Mouse (Mus musculus): ENCODE measurements around the gene Cdh1. TPM values are rescaled to one million over a fixed set of nuclear protein-coding genes. Genes with fewer than 3 reads are reported as not detected.
"Not testable (repeated sequence)": the region's sequence is repeated elsewhere in the genome, so short reads cannot be mapped to it uniquely, and the experiment has no call there.

The Cdh1 gene
- polyA plus RNA-seq (2015; fragmentation: Nextera tagmentation; extraction: Ambion mirVana): 3.9 and 6.5 TPM in 2 replicates

DNA sequence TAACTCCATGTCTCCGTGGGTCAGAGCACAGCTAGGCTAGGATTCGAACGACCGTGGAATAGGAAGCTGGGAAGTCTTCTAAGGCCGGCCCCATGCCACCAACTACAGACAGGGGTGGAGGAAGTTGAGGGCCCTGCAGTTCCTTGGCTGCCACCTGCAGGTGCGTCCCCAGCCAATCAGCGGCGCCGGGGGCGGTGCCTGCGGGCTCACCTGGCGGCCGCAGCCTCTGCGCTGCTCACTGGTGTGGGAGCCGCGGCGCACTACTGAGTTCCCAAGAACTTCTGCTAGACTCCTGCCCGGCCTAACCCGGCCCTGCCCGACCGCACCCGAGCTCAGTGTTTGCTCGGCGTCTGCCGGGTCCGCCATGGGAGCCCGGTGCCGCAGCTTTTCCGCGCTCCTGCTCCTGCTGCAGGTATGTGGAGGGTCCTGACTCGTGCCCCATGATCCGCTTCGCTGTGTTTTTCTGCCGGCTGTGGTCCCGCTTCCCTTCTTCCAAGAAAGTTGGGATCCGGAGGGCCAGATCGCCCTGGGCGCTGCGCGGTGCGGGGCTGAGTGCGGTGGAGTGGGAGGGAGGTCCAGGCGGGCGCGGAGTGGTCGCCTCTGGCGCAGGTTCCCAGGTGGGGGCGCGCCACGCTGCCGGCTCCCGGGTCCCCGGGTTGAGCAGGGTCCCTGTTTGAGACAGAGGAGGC lies at the start of gene Cdh1:
TSS of gene Cdh1 (plus strand) at position 221 of the 689 bp plus-strand sequence.
- under 1% methylated on average over 50 of the region's 53 CpGs for whole genome bisulfite sequencing
- peak within 1 kb of the TSS; percentile 47 for H3K4me3 ChIP-seq
- H3K36me3 ChIP-seq: no peaks in the 10 kb centered on the region
- H3K27ac ChIP-seq (replicated peaks): no peak within 1 kb of the TSS
- peak within 1 kb of the TSS; percentile 35; the same call in 1 of the 2 replicates for H3K9ac ChIP-seq
- peaks cover 16% of the 10 kb centered on the region for H3K4me1 ChIP-seq (replicated peaks)
- H3K27me3 ChIP-seq: peaks cover 58% of the 10 kb centered on the region
- no peaks in the 10 kb centered on the region for H3K9me3 ChIP-seq
- H3K4me2 ChIP-seq: peak within 1 kb of the TSS; percentile 98
- 0 out of 2 replicates have a peak, but pooled peaks have one; percentile 69 for ATAC-seq (ENCODE audit: low FRiP score, low read depth)

DNA sequence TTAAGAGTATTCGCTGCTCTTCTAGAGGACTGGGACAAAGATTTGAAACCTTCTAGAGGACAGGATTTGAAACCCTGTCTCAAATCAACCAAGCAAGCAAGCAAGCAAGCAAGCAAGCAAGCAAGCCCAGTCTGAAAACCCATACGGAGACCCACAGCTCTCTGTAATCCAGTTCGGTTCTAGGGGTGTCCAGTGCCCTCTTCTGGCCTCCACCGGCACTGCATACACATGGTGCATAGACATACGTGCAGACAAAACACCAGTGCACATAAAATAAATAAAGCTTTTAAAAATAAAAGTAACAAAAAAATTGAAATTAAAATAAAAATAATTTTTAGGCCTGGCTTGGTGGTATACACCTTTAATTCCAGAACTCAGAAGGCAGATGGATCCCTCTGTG lies 49.1 kb upstream of the Cdh1 start:
- no peaks in the 10 kb centered on the region for H3K9me3 ChIP-seq
- no peaks in the 10 kb centered on the region for H3K4me1 ChIP-seq (replicated peaks)
- no peak overlapping the region for H3K4me3 ChIP-seq
- H3K9ac ChIP-seq: no peak overlapping the region
- WGBS: 95% methylated on average over 5 of the region's 5 CpGs
- no peak for ATAC-seq (ENCODE audit: low FRiP score, low read depth)
- no peaks in the 10 kb centered on the region for H3K27me3 ChIP-seq
- no peak overlapping the region for H3K27ac ChIP-seq (replicated peaks)
- H3K4me2 ChIP-seq: no peak overlapping the region
- H3K36me3 ChIP-seq: no peaks in the 10 kb centered on the region

GRCm38 (mm10) chr8:106556068-106556645 lies 47.0 kb upstream of the Cdh1 start:
- Histone ChIP-seq H3K27ac (replicated peaks) (no peak overlapping the region), H3K4me1 (replicated peaks) (no peaks in the 10 kb centered on the region), H3K4me2 (no peak overlapping the region), H3K27me3 (no peaks in the 10 kb centered on the region), H3K9ac (no peak overlapping the region), H3K9me3 (no peaks in the 10 kb centered on the region), H3K36me3 (no peaks in the 10 kb centered on the region), H3K4me3 (no peak overlapping the region)
- 77% methylated on average over 6 of the region's 7 CpGs for WGBS
- ATAC-seq (ENCODE audit: low FRiP score, low read depth): no peak

GRCm38 (mm10) chr8:106559844-106560243 lies 43.3 kb upstream of the Cdh1 start:
- no peak overlapping the region for H3K27ac ChIP-seq (replicated peaks)
- no peak overlapping the region for H3K4me3 ChIP-seq
- 62% methylated on average over 9 of the region's 9 CpGs for WGBS
- no peaks in the 10 kb centered on the region for H3K9me3 ChIP-seq
- no peaks in the 10 kb centered on the region for H3K36me3 ChIP-seq
- ATAC-seq (ENCODE audit: low FRiP score, low read depth): no peak
- H3K27me3 ChIP-seq: no peaks in the 10 kb centered on the region
- no peak overlapping the region for H3K4me2 ChIP-seq
- H3K9ac ChIP-seq: no peak overlapping the region
- no peaks in the 10 kb centered on the region for H3K4me1 ChIP-seq (replicated peaks)

DNA sequence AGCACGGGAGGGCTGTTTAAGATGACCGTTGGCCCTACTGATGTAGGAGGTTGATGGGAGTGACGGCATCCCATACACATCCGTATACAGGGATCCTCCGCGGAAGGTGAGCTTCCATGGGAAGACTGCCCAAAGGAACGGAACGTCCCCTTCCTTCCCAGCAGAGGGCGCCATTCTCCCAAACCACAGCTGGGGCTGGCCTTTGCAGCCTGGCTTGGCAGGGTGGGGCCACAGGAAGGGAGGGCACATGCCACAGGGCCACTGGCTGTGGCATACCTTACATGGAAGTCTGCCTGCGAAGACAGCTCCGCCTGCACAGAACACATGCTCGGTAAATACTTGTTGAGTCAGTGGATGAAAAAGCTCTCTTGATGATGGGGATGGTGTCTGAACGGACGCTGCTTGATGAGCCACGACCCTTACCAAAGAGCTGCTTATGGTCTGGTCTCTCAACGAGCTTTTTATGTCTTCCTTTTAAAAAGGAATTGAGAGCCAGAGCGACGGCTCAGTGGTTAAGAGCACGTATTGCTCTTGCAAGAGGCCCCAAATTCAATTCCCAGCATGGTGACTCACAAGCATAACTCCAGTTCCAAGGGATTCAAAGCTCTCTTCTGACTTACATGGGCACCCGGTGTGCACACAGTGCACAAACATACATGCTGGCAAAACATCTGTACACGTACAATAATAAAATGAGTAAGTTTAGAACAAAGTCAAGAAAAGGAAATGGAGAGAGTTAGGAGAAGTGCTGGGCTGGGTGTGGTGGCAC lies 41.9 kb upstream of the Cdh1 start:
- WGBS: 34% methylated on average over 20 of the region's 21 CpGs
- no peaks in the 10 kb centered on the region for H3K4me1 ChIP-seq (replicated peaks)
- ATAC-seq (ENCODE audit: low FRiP score, low read depth): no peak

DNA sequence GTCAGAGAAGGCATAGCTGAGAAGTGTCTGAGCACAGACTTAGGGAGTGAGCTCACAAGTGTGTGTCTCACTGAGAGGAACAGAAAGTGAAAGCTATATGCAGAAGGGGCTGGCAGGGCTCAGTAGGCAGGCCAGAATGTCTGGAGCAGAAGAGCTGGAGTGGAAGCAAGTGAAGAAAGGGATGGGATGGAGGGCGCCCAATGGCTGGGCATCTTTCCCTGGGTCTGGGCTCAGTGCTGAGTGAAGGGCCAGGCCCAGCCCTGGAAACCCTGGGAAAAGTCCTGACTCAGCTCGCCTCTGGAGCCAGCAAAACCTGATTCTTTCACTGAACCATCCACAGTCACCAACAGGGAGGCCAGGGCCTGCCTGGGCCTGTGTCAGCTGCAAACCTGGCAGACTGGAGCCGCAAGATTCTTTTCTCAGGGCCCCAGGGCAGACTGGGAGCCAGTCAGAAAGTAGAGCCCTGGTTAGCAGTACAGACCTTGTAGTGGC lies 39.4 kb upstream of the Cdh1 start:
- H3K36me3 ChIP-seq: no peaks in the 10 kb centered on the region
- no peak for ATAC-seq (ENCODE audit: low FRiP score, low read depth)

More for the DNA sequence above, 41.9 kb upstream of the Cdh1 start:
- no peak overlapping the region for H3K4me2 ChIP-seq
- H3K36me3 ChIP-seq: no peaks in the 10 kb centered on the region
- no peaks in the 10 kb centered on the region for H3K27me3 ChIP-seq
- H3K9me3 ChIP-seq: no peaks in the 10 kb centered on the region
- H3K27ac ChIP-seq (replicated peaks): no peak overlapping the region
- no peak overlapping the region for H3K9ac ChIP-seq
- no peak overlapping the region for H3K4me3 ChIP-seq

DNA sequence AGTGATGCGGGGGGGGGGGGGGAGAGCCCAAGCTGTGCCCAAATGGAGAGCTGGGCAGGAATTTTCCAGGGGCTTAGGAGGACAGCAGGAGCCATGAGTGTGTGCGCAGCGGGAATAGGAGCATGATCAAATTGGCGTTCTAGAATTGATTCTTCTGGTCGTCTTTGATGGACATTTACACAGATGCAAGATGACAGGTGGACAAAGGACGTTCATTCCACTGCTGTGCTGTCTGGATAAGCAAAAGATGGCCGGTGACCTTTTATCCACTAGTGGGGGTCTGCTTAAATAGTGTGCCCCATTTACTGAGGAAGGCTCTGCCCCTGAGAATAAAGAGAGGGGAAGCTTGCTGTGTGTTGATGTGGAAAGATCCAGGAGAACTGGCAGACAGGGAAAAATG lies 34.1 kb upstream of the Cdh1 start:
- WGBS: 36% methylated on average over 7 of the region's 7 CpGs

More for the DNA sequence above, 39.4 kb upstream of the Cdh1 start:
- H3K27me3 ChIP-seq: no peaks in the 10 kb centered on the region
- H3K9me3 ChIP-seq: no peaks in the 10 kb centered on the region
- no peak overlapping the region for H3K27ac ChIP-seq (replicated peaks)
- no peak overlapping the region for H3K4me3 ChIP-seq
- H3K4me2 ChIP-seq: no peak overlapping the region
- 84% methylated on average over 3 of the region's 3 CpGs for WGBS
- H3K4me1 ChIP-seq (replicated peaks): no peaks in the 10 kb centered on the region
- no peak overlapping the region for H3K9ac ChIP-seq

DNA sequence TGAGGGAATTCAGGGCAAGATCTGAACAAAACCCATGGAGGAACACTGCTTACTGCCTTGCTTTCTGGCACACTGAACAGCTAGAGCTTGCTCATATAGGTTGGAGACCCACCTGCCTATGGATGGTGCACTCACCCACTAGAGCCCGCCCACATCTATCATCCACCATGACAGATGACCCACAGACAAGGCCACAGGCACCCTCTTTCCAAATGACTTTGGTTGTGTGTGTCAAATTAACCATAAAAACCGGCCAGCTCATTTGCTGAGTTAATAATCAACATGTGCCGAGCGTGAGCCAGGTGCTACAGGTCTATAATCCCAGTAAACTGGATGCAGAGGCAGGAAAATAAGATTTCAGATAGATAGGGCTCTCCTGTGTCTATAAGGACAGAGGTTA lies 32.8 kb upstream of the Cdh1 start:
- H3K4me1 ChIP-seq (replicated peaks): no peaks in the 10 kb centered on the region
- no peak overlapping the region for H3K4me3 ChIP-seq
- H3K27me3 ChIP-seq: no peaks in the 10 kb centered on the region
- no peak overlapping the region for H3K4me2 ChIP-seq
- no peak overlapping the region for H3K27ac ChIP-seq (replicated peaks)
- ATAC-seq (ENCODE audit: low FRiP score, low read depth): no peak
- no peaks in the 10 kb centered on the region for H3K9me3 ChIP-seq
- 66% methylated on average over 4 of the region's 4 CpGs for WGBS
- H3K9ac ChIP-seq: no peak overlapping the region
- H3K36me3 ChIP-seq: no peaks in the 10 kb centered on the region

More for the DNA sequence above, 34.1 kb upstream of the Cdh1 start:
- H3K36me3 ChIP-seq: no peaks in the 10 kb centered on the region
- H3K4me2 ChIP-seq: no peak overlapping the region
- no peaks in the 10 kb centered on the region for H3K9me3 ChIP-seq
- no peak overlapping the region for H3K4me3 ChIP-seq
- no peak for ATAC-seq (ENCODE audit: low FRiP score, low read depth)
- H3K27me3 ChIP-seq: no peaks in the 10 kb centered on the region
- H3K4me1 ChIP-seq (replicated peaks): no peaks in the 10 kb centered on the region
- H3K9ac ChIP-seq: no peak overlapping the region
- H3K27ac ChIP-seq (replicated peaks): no peak overlapping the region

GRCm38 (mm10) chr8:106571551-106572172 lies 31.5 kb upstream of the Cdh1 start:
- no peaks in the 10 kb centered on the region for H3K36me3 ChIP-seq
- 90% methylated on average over 5 of the region's 5 CpGs for WGBS
- no peak overlapping the region for H3K4me2 ChIP-seq
- no peaks in the 10 kb centered on the region for H3K9me3 ChIP-seq
- H3K9ac ChIP-seq: no peak overlapping the region
- no peak overlapping the region for H3K27ac ChIP-seq (replicated peaks)
- H3K27me3 ChIP-seq: no peaks in the 10 kb centered on the region
- no peak overlapping the region for H3K4me3 ChIP-seq
- ATAC-seq (ENCODE audit: low FRiP score, low read depth): no peak
- no peaks in the 10 kb centered on the region for H3K4me1 ChIP-seq (replicated peaks)

- H3K4me2 ChIP-seq; H3K36me3 ChIP-seq; H3K4me3 ChIP-seq; H3K27me3 ChIP-seq; ATAC-seq (ENCODE audit: low FRiP score, low read depth); H3K9ac ChIP-seq; H3K4me1 ChIP-seq (replicated peaks); H3K9me3 ChIP-seq; H3K27ac ChIP-seq (replicated peaks): not testable (repeated sequence)
- 91% methylated on average over 1 of the region's 1 CpGs for WGBS
Measured at GRCm38 (mm10) chr8:106572175-106572574, 31.0 kb upstream of the Cdh1 start.

- not testable (repeated sequence) for H3K27ac ChIP-seq (replicated peaks); H3K36me3 ChIP-seq; H3K27me3 ChIP-seq; H3K4me2 ChIP-seq; H3K4me3 ChIP-seq; H3K4me1 ChIP-seq (replicated peaks); H3K9ac ChIP-seq; H3K9me3 ChIP-seq; ATAC-seq (ENCODE audit: low FRiP score, low read depth)
- 61% methylated on average over 20 of the region's 20 CpGs for WGBS
Measured at GRCm38 (mm10) chr8:106573168-106573567, 30.0 kb upstream of the Cdh1 start, which contains the start of gene Gm10073. TSS of gene Gm10073 (minus strand) at chr8:106573461.

- Histone ChIP-seq H3K4me1 (replicated peaks) (no peaks in the 10 kb centered on the region), H3K9me3 (no peaks in the 10 kb centered on the region), H3K9ac (no peak overlapping the region), H3K4me3 (no peak overlapping the region), H3K36me3 (no peaks in the 10 kb centered on the region), H3K4me2 (no peak overlapping the region), H3K27me3 (no peaks in the 10 kb centered on the region), H3K27ac (replicated peaks) (no peak overlapping the region)
- ATAC-seq (ENCODE audit: low FRiP score, low read depth): no peak
- WGBS: 88% methylated on average over 4 of the region's 4 CpGs
Measured at GRCm38 (mm10) chr8:106574283-106574682, 28.9 kb upstream of the Cdh1 start.
